Mouse (Mus musculus) midbrain, postnatal 0 days (tissue): ENCODE measurements at regions not wholly inside any gene's neighbourhood (a gene's known extent, or its start where the extent isn't known, plus 50 kb on each side); places are given as distances from the start of the nearest gene placed in this dataset.
A peak's percentile ranks its signal among the peaks of the same experiment; 100 is the strongest.

Source experiments
- ATAC-seq: fragments of 200-750 bp; cut with Nextera tagmentation; 2 replicates; pipeline ENCODE4 v1.8.0; 2017; ENCODE audit warnings: moderate number of reproducible peaks, mild to moderate bottlenecking, moderate TSS enrichment, moderate library complexity; ENCODE audit not compliant: low FRiP score
- DNase-seq: peaks from one replicate; pipeline ENCODE4 v3.0.0-alpha.2; 2015; ENCODE audit warnings: low spot score
- H3K27ac ChIP-seq: fragments of 300-500 bp; sonication (generic); 2 replicates; pipeline ENCODE4 v1.5.1; 2014; ENCODE audit warnings: low read depth, mild to moderate bottlenecking, low read length, mixed read lengths
- H3K27me3 ChIP-seq: fragments of 300-500 bp; sonication (generic); 2 replicates; pipeline ENCODE4 v1.6.1; 2014; ENCODE audit warnings: low read length, control low read depth, mixed read lengths; ENCODE audit not compliant: insufficient read depth
- H3K36me3 ChIP-seq: fragments of 300-500 bp; sonication (generic); 2 replicates; pipeline ENCODE4 v1.6.1; 2014; ENCODE audit warnings: low read length, control low read depth, mixed read lengths; ENCODE audit not compliant: insufficient read depth
- H3K4me1 ChIP-seq: fragments of 300-500 bp; sonication (generic); 2 replicates; pipeline ENCODE4 v1.6.1; 2014; ENCODE audit warnings: mild to moderate bottlenecking, control low read depth, antibody characterized with exemption, low read length, mixed read lengths; ENCODE audit not compliant: insufficient read depth
- H3K4me2 ChIP-seq: fragments of 300-500 bp; sonication (generic); 2 replicates; pipeline ENCODE4 v1.6.1; 2014; ENCODE audit warnings: low read depth, mild to moderate bottlenecking, low read length, mixed read lengths; ENCODE audit not compliant: poor library complexity, severe bottlenecking
- H3K4me3 ChIP-seq: fragments of 300-500 bp; sonication (generic); 2 replicates; pipeline ENCODE4 v1.5.1; 2014; ENCODE audit warnings: low read depth, mild to moderate bottlenecking, low read length, moderate library complexity
- H3K9ac ChIP-seq: fragments of 300-500 bp; sonication (generic); replicated peaks from 2 replicates; pipeline ENCODE4 v1.6.1; 2014; ENCODE audit warnings: mild to moderate bottlenecking, low read length, moderate library complexity, mixed read lengths; ENCODE audit not compliant: poor library complexity, severe bottlenecking
- H3K9me3 ChIP-seq: fragments of 300-500 bp; sonication (generic); 2 replicates; pipeline ENCODE4 v1.6.1; 2016; ENCODE audit warnings: low read length, control low read depth
- CTCF ChIP-seq: IDR thresholded peaks from 2 replicates; pipeline ENCODE4 v1.5.1; 2016; ENCODE audit warnings: antibody characterized with exemption, mild to moderate bottlenecking
- WGBS: fragments of 180-500 bp; shearing (Covaris S2); extraction: QIAGEN DNeasy Blood & Tissue Kit; methylation state at CpG from one replicate; pipeline ENCODE4 v1.1.7; 2014; 5-methylcytosine and 5-hydroxymethylcytosine counted together

DNA sequence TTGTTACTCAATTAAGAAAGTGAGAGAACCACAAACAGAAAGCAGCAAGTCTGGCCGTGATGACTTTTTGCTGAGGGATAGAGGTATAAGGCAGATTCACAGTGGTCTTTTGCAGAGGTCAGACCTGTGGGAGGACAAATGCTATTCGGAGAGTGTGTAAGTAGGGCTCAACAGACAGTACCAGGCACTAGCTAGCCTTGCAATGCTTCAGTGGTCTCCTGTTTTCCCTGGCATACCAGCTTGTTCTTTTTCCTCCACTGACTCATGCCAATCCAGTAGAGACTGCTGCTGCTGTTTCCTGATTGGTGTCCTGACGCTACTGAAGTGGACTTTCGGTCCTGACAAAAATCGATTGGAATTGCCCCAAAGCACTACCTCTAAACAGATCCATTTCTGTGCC lies 166.4 kb downstream of the Tlr4 start:
- H3K4me2 ChIP-seq, result no peak overlapping the region
- no peak overlapping the region for H3K4me3 ChIP-seq
- no peaks in the 10 kb centered on the region for H3K4me1 ChIP-seq
- no peak overlapping the region for H3K9ac ChIP-seq
- H3K9me3 ChIP-seq, result no peaks in the 10 kb centered on the region
- no peak for ATAC-seq
- no peak for DNase-seq
- TF ChIP-seq CTCF, result no peak
- H3K36me3 ChIP-seq, result no peaks in the 10 kb centered on the region
- H3K27me3 ChIP-seq, result no peaks in the 10 kb centered on the region
- WGBS, result 87% methylated on average over 5 of the region's 5 CpGs
- H3K27ac ChIP-seq, result no peak overlapping the region

GRCm38 (mm10) chr4:67006220-67006768 lies 178.9 kb downstream of the Tlr4 start:
- Histone ChIP-seq H3K9ac (no peak overlapping the region), H3K27ac (no peak overlapping the region), H3K4me1 (no peaks in the 10 kb centered on the region), H3K9me3 (no peaks in the 10 kb centered on the region), H3K27me3 (no peaks in the 10 kb centered on the region), H3K36me3 (no peaks in the 10 kb centered on the region), H3K4me2 (no peak overlapping the region), H3K4me3 (no peak overlapping the region)
- ATAC-seq, result no peak
- DNase-seq, result no peak
- no peak for TF ChIP-seq CTCF

DNA sequence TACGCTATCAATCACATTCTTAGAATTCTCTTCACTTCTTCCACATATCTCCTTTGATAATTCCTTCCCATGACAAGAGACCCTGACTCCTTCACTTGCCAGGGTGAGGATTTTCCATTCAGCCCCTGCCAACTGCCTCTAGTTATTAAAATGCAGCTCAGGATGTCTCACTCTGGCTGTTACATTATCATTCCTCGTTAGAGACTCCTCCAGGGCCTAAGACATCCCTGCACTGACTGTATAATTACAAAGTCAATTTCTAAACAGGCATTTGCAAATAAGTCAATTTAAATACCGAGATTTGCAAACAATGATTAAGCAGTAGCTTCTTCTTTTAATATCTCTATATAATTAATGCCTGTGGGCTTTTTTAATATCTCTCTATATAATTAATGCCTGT lies 184.3 kb downstream of the Tlr4 start:
- Histone ChIP-seq H3K4me2 (no peak overlapping the region), H3K27me3 (no peaks in the 10 kb centered on the region), H3K9ac (no peak overlapping the region), H3K4me3 (no peak overlapping the region), H3K4me1 (no peaks in the 10 kb centered on the region), H3K9me3 (no peaks in the 10 kb centered on the region), H3K36me3 (no peaks in the 10 kb centered on the region), H3K27ac (no peak overlapping the region)
- WGBS, result 43% methylated on average over 3 of the region's 3 CpGs
- TF ChIP-seq CTCF, result no peak
- ATAC-seq (no peak), DNase-seq (no peak)

GRCm38 (mm10) chr4:67044038-67044437 lies 216.7 kb downstream of the Tlr4 start:
- no peak for TF ChIP-seq CTCF
- Histone ChIP-seq H3K27me3 (no peaks in the 10 kb centered on the region), H3K36me3 (no peaks in the 10 kb centered on the region), H3K27ac (no peak overlapping the region), H3K9ac (no peak overlapping the region), H3K4me2 (no peak overlapping the region), H3K4me3 (no peak overlapping the region), H3K9me3 (no peaks in the 10 kb centered on the region), H3K4me1 (no peaks in the 10 kb centered on the region)
- WGBS, result 68% methylated on average over 3 of the region's 3 CpGs
- ATAC-seq (no peak), DNase-seq (peak; percentile 10)
